Mouse (Mus musculus) frontal cortex, postnatal 25 days (tissue): Measurements from ENCODE around the gene Gm42372.

ENCODE experiments used
- DNase-seq, 2 experiments: peaks; one replicate each; pipeline ENCODE4 v3.0.0; 2022; ENCODE audit warnings: low spot score in 2 of 2

Gene Gm42372

GRCm38 (mm10) chr7:17030239-17030638 lies 47.4 kb downstream of the Gm42372 start:
- DNase-seq = no peak
